Mouse (Mus musculus): ENCODE data around the gene Emp3. TPM values are rescaled to one million over a fixed set of nuclear protein-coding genes. Genes with fewer than 3 reads are reported as not detected.
A peak's percentile ranks its signal among the peaks of the same experiment; 100 is the strongest.

Gene Emp3
- total RNA-seq, 2 experiments from 2014 or later: 264 to 580 TPM

DNA sequence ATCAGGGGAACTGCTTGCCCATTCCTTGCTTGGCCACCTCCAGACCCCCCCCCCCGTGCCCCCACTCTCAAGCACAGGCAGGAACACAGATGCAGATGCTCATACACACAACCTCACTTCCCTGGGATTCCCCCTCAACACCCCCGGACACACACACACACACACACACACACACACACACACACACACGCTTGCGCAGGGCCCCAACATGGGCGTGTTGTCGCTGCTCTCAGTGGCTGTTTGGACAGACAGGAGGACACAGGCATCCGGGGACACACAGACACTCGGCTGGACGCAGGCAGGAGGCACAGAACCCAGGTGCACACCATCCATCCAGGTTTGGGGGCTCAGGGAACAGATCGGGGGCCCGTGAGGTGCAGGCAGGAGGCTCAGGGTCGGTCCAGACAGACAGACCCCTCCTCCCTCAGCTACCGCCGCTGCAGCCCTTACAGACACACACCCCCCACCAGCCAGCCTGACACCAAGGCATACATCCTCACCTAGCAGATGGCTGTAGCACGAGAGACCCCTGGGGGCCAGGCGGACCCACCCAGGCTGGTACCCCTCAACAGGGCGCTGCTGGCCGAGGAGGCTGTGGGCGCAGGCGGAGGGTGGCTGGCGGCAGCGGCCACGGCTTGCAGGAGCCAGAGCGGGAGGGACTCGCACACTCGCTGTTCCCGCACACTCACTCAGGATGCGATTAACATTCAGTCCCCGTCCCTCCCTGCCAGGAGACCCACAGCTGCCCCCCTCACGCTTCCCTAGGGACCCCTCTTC, 50.7 kb downstream of the Emp3 start:
- DNase-seq: no peak

DNA sequence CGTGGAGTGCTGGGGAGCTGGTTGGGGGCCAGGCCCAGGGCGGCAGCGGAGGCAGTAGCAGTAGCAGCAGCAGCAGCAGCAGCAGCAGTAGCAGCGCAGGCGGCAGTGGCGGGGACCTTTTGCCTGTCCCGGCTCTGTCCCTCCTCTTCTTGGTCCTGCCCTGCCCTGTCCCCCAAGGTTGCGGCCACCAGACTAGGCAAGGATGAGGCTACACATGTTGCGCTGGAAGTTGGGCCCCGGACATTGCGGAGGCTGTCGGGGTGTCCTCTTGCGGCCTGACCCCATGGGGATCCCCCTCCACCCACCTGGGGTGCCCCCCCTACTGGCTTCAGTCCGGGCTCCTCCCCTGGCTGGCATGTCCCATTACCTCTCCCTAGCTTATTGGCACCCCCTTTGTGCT, 51.4 kb downstream of the Emp3 start:
- peak; percentile 15 to 24 for DNase-seq

DNA sequence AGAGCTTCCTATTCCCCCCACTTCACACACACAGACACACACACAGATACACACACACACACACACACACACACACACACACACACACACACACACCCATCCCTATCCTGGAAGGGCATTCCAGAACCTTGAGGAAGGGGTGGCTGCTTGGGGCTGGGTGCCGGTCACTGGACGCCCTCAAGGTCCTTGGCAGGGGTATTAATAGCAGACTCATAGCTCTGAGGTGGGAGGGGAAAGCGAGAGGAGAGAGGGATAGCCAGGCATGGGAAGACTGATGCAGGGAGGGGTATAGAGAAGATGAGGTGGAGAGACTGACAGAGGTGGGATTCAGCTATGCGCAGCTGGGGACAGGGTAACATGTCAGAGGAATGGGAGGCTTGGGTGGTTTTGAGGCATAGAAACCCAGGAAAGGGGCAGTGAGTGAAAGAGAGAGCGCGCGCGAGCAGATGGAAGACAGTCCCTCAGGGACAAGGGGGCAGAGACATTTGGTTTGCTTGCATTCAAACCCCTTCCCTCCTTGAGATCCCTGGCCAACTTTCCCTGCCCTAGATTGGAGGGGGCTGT, 52.0 kb downstream of the Emp3 start:
- peak; percentile 30 to 36 for DNase-seq

Other genes with a start within 250 kb of the Emp3 start
- under 1 TPM; 0.23 to 0.83 TPM for gene Ntn5, start 237.4 kb downstream of the Emp3 start, total RNA-seq (2021)
- gene Sec1, start 227.0 kb downstream of the Emp3 start, total RNA-seq (2021): under 1 TPM; 0.23 to 0.99 TPM
- gene Car11, start 221.6 kb downstream of the Emp3 start, total RNA-seq (2021): 10 to 100 TPM in 1 of 2 experiments, 1 to 10 TPM in 1; 8.6 to 10.2 TPM
- gene Dbp, start 216.3 kb downstream of the Emp3 start, total RNA-seq (2021): 100 to 1,000 TPM; 125 to 262 TPM
- gene Rpl18, start 205.9 kb downstream of the Emp3 start, total RNA-seq (2021): 1,000 to 10,000 TPM; 1,050 to 1,062 TPM
- gene Sphk2, start 203.4 kb downstream of the Emp3 start, total RNA-seq (2021): 10 to 100 TPM; 35.5 to 35.6 TPM
- gene Fam83e, start 200.2 kb downstream of the Emp3 start, total RNA-seq (2021): under 1 TPM; 0.36 to 0.46 TPM
- not detected for gene Spaca4, start 195.6 kb downstream of the Emp3 start, total RNA-seq (2021)
- 1 to 10 TPM; 6.1 to 8.5 TPM for gene Lmtk3, start 137.7 kb downstream of the Emp3 start, total RNA-seq (2021)
- 1 to 10 TPM; 1.1 to 1.4 TPM for gene Sult2b1, start 136.7 kb downstream of the Emp3 start, total RNA-seq (2021)
- gene Cyth2, start 106.8 kb downstream of the Emp3 start, total RNA-seq (2021): 100 to 1,000 TPM; 121 to 125 TPM
- under 1 TPM; 0.16 to 0.53 TPM for gene Kcnj14, start 96.6 kb downstream of the Emp3 start, total RNA-seq (2021)
- gene Grwd1, start 90.5 kb downstream of the Emp3 start, total RNA-seq (2021): 10 to 100 TPM; 27.1 to 36.0 TPM
- 100 to 1,000 TPM; 137 to 140 TPM for gene Kdelr1, start 48.6 kb downstream of the Emp3 start, total RNA-seq (2021)
- gene Grin2d, start 43.0 kb downstream of the Emp3 start, total RNA-seq (2021): 1 to 10 TPM in 1 of 2 experiments, under 1 TPM in 1; 0.63 to 1.2 TPM
- under 1 TPM in 1 of 2 experiments, not detected in 1; 0.36 TPM for gene Syngr4, start 24.7 kb downstream of the Emp3 start, total RNA-seq (2021)
- gene Tmem143, start 24.5 kb downstream of the Emp3 start, total RNA-seq (2021): 10 to 100 TPM; 55.1 to 66.5 TPM
- gene Ccdc114, start 2.7 kb upstream of the Emp3 start, total RNA-seq (2021): 10 to 100 TPM; 31.8 to 38.9 TPM
- gene Abcc6, start 108.9 kb upstream of the Emp3 start, total RNA-seq (2021): under 1 TPM in 1 of 2 experiments, not detected in 1; 0.60 TPM
- gene Nomo1, start 112.3 kb upstream of the Emp3 start, total RNA-seq (2021): 10 to 100 TPM; 67.8 to 69.6 TPM
- 1 to 10 TPM in 1 of 2 experiments, under 1 TPM in 1; 0.86 to 2.3 TPM for gene Kcnj11, start 179.4 kb upstream of the Emp3 start, total RNA-seq (2021)

All from adrenal gland, postnatal 36 days (tissue).